Mouse (Mus musculus) heart, embryonic 13.5 days (tissue): ENCODE measurements around the gene E2f1. TPM values are rescaled to one million over a fixed set of nuclear protein-coding genes. Genes with fewer than 3 reads are reported as not detected.

ENCODE experiments used
- ATAC-seq: fragments of 200-750 bp; cut with Nextera tagmentation; 2 replicates; pipeline ENCODE4 v1.8.0; 2017; ENCODE audit warnings: moderate TSS enrichment; ENCODE audit not compliant: insufficient number of reproducible peaks, low FRiP score, low TSS enrichment; ENCODE audit errors: extremely low read depth
- H3K27ac ChIP-seq: fragments of 300-500 bp; sonication (generic); replicated peaks from 2 replicates; pipeline ENCODE4 v1.5.1; 2015; ENCODE audit warnings: moderate library complexity, mild to moderate bottlenecking, inconsistent platforms
- H3K27me3 ChIP-seq: fragments of 300-500 bp; sonication (generic); replicated peaks from 2 replicates; pipeline ENCODE4 v1.6.1; 2015; ENCODE audit warnings: mild to moderate bottlenecking, inconsistent platforms
- H3K36me3 ChIP-seq: fragments of 300-500 bp; sonication (generic); 2 replicates; pipeline ENCODE4 v1.6.1; 2015; ENCODE audit warnings: mild to moderate bottlenecking, inconsistent platforms
- H3K4me1 ChIP-seq: fragments of 300-500 bp; sonication (generic); 2 replicates; pipeline ENCODE4 v1.6.1; 2015; ENCODE audit warnings: inconsistent platforms
- H3K4me2 ChIP-seq: fragments of 300-500 bp; sonication (generic); 2 replicates; pipeline ENCODE4 v1.6.1; 2015; ENCODE audit warnings: inconsistent platforms, mild to moderate bottlenecking, moderate library complexity
- H3K4me3 ChIP-seq: fragments of 300-500 bp; sonication (generic); 2 replicates; pipeline ENCODE4 v1.5.1; 2015; ENCODE audit warnings: moderate library complexity, mild to moderate bottlenecking, inconsistent platforms
- H3K9ac ChIP-seq: fragments of 300-500 bp; sonication (generic); 2 replicates; pipeline ENCODE4 v1.6.1; 2015; ENCODE audit warnings: inconsistent platforms, mild to moderate bottlenecking, moderate library complexity
- H3K9me3 ChIP-seq: fragments of 300-500 bp; sonication (generic); 2 replicates; pipeline ENCODE4 v1.6.1; 2016; ENCODE audit warnings: inconsistent platforms
- WGBS: fragments of 180-500 bp; shearing (Covaris S2); methylation state at CpG from one replicate; pipeline ENCODE4 v1.1.7; 2015; ENCODE audit warnings: mixed read lengths; 5-methylcytosine and 5-hydroxymethylcytosine counted together
- polyA plus RNA-seq: library from polyadenylated mRNA; unstranded; fragments of >200 nt; fragmentation: Nextera tagmentation; extraction: Ambion mirVana; gene quantifications from 2 replicates; pipeline ENCODE4 v1.2.1, GENCODE M21; 2015

E2f1 gene
- polyA plus RNA-seq, 1 experiment from 2014 or later: 15.5 TPM

GRCm38 (mm10) chr2:154549127-154549885, 20.4 kb downstream of the E2f1 start:
- WGBS: 3% methylated on average over 48 of the region's 48 CpGs
- Histone ChIP-seq H3K4me2 (peak overlapping the region; percentile 92), H3K9me3 (no peaks in the 10 kb centered on the region), H3K4me1 (peaks cover 28% of the 10 kb centered on the region), H3K4me3 (peak overlapping the region; percentile 54), H3K36me3 (no peaks in the 10 kb centered on the region), H3K27ac (no peak overlapping the region), H3K27me3 (peaks cover 51% of the 10 kb centered on the region), H3K9ac (peak overlapping the region; percentile 74)
- peak; percentile 32; the same call in 1 of the 2 replicates for ATAC-seq

GRCm38 (mm10) chr2:154548688-154549087, 21.0 kb downstream of the E2f1 start:
- Histone ChIP-seq H3K4me2 (peak overlapping the region; percentile 92), H3K36me3 (no peaks in the 10 kb centered on the region), H3K27me3 (peaks cover 47% of the 10 kb centered on the region), H3K4me1 (peaks cover 28% of the 10 kb centered on the region), H3K9ac (no peak overlapping the region), H3K4me3 (no peak overlapping the region), H3K9me3 (no peaks in the 10 kb centered on the region), H3K27ac (no peak overlapping the region)
- ATAC-seq: no peak
- 47% methylated on average over 3 of the region's 3 CpGs for WGBS

GRCm38 (mm10) chr2:154546711-154547110, 23.0 kb downstream of the E2f1 start, which contains the start of gene 1700003F12Rik:
Gene 1700003F12Rik (plus strand): TSS chr2:154547085.
- Histone ChIP-seq H3K4me2 (no peak within 1 kb of the TSS), H3K36me3 (peaks cover 2% of the 10 kb centered on the region), H3K4me3 (no peak within 1 kb of the TSS), H3K9ac (no peak within 1 kb of the TSS), H3K27ac (no peak within 1 kb of the TSS), H3K27me3 (peaks cover 29% of the 10 kb centered on the region), H3K9me3 (no peaks in the 10 kb centered on the region), H3K4me1 (peaks cover 15% of the 10 kb centered on the region)
- no peak for ATAC-seq
- WGBS: 85% methylated on average over 10 of the region's 10 CpGs

GRCm38 (mm10) chr2:154543567-154544347, 25.9 kb downstream of the E2f1 start:
- Histone ChIP-seq H3K9ac (no peak overlapping the region), H3K4me2 (no peak overlapping the region), H3K36me3 (peaks cover 8% of the 10 kb centered on the region), H3K9me3 (no peaks in the 10 kb centered on the region), H3K4me1 (peaks cover 8% of the 10 kb centered on the region), H3K27ac (no peak overlapping the region), H3K27me3 (0 out of 2 replicates have a peak, but pooled peaks cover 2% of the 10 kb centered on the region), H3K4me3 (no peak overlapping the region)
- 75% methylated on average over 9 of the region's 9 CpGs for WGBS
- no peak for ATAC-seq

GRCm38 (mm10) chr2:154541630-154542029, 28.1 kb downstream of the E2f1 start:
- 76% methylated on average over 2 of the region's 2 CpGs for WGBS
- H3K4me1 ChIP-seq: peaks cover 16% of the 10 kb centered on the region
- H3K4me2 ChIP-seq: no peak overlapping the region
- H3K9ac ChIP-seq: no peak overlapping the region
- H3K36me3 ChIP-seq: peaks cover 24% of the 10 kb centered on the region
- H3K4me3 ChIP-seq: no peak overlapping the region
- H3K27ac ChIP-seq: no peak overlapping the region
- no peaks in the 10 kb centered on the region for H3K27me3 ChIP-seq
- ATAC-seq: no peak
- H3K9me3 ChIP-seq: no peaks in the 10 kb centered on the region

GRCm38 (mm10) chr2:154539720-154540119, 30.0 kb downstream of the E2f1 start:
- no peak for ATAC-seq
- H3K9ac ChIP-seq: no peak overlapping the region
- no peaks in the 10 kb centered on the region for H3K9me3 ChIP-seq
- WGBS: 83% methylated on average over 3 of the region's 3 CpGs
- H3K27me3 ChIP-seq: no peaks in the 10 kb centered on the region
- H3K36me3 ChIP-seq: peaks cover 42% of the 10 kb centered on the region
- H3K4me2 ChIP-seq: no peak overlapping the region
- H3K4me3 ChIP-seq: no peak overlapping the region
- no peak overlapping the region for H3K27ac ChIP-seq
- H3K4me1 ChIP-seq: peaks cover 22% of the 10 kb centered on the region

GRCm38 (mm10) chr2:154538710-154539109, 31.0 kb downstream of the E2f1 start:
- peaks cover 50% of the 10 kb centered on the region for H3K36me3 ChIP-seq
- no peak for ATAC-seq
- H3K4me3 ChIP-seq: no peak overlapping the region
- no peaks in the 10 kb centered on the region for H3K27me3 ChIP-seq
- 23% methylated on average over 3 of the region's 3 CpGs for WGBS
- H3K9ac ChIP-seq: 0 out of 2 replicates have a peak overlapping the region, but pooled peaks have one; percentile 21
- no peak overlapping the region for H3K4me2 ChIP-seq
- no peak overlapping the region; the same call in none of the 2 replicates for H3K27ac ChIP-seq
- peaks cover 28% of the 10 kb centered on the region for H3K4me1 ChIP-seq
- H3K9me3 ChIP-seq: no peaks in the 10 kb centered on the region

GRCm38 (mm10) chr2:154538310-154538709, 31.4 kb downstream of the E2f1 start:
- Histone ChIP-seq H3K4me3 (no peak overlapping the region), H3K4me1 (peaks cover 28% of the 10 kb centered on the region), H3K4me2 (no peak overlapping the region), H3K27ac (no peak overlapping the region; the same call in 1 of the 2 replicates), H3K36me3 (peaks cover 54% of the 10 kb centered on the region), H3K27me3 (no peaks in the 10 kb centered on the region), H3K9ac (0 out of 2 replicates have a peak overlapping the region, but pooled peaks have one; percentile 21), H3K9me3 (no peaks in the 10 kb centered on the region)
- 63% methylated on average over 2 of the region's 2 CpGs for WGBS
- ATAC-seq: no peak

- Histone ChIP-seq H3K27ac (no peak overlapping the region), H3K36me3 (peaks cover 76% of the 10 kb centered on the region), H3K27me3 (no peaks in the 10 kb centered on the region), H3K4me1 (peaks cover 28% of the 10 kb centered on the region), H3K4me3 (no peak overlapping the region), H3K4me2 (no peak overlapping the region), H3K9ac (no peak overlapping the region), H3K9me3 (no peaks in the 10 kb centered on the region)
- whole genome bisulfite sequencing: 61% methylated on average over 12 of the region's 12 CpGs
- ATAC-seq: no peak
Observed at GRCm38 (mm10) chr2:154534704-154535270, 34.9 kb downstream of the E2f1 start.

- no peak overlapping the region for H3K4me3 ChIP-seq
- no peak for ATAC-seq
- 65% methylated on average over 3 of the region's 3 CpGs for WGBS
- H3K9ac ChIP-seq: no peak overlapping the region
- H3K9me3 ChIP-seq: no peaks in the 10 kb centered on the region
- H3K4me2 ChIP-seq: no peak overlapping the region
- H3K4me1 ChIP-seq: peaks cover 13% of the 10 kb centered on the region
- H3K27ac ChIP-seq: no peak overlapping the region
- H3K27me3 ChIP-seq: no peaks in the 10 kb centered on the region
- peaks cover 91% of the 10 kb centered on the region for H3K36me3 ChIP-seq
Observed at GRCm38 (mm10) chr2:154532888-154533287, 36.8 kb downstream of the E2f1 start.

- Histone ChIP-seq H3K27me3 (no peaks in the 10 kb centered on the region), H3K9me3 (no peaks in the 10 kb centered on the region), H3K4me1 (peaks cover 6% of the 10 kb centered on the region), H3K27ac (no peak overlapping the region), H3K4me2 (no peak overlapping the region), H3K9ac (no peak overlapping the region), H3K4me3 (no peak overlapping the region), H3K36me3 (peaks cover 92% of the 10 kb centered on the region)
- 54% methylated on average over 3 of the region's 3 CpGs for WGBS
- ATAC-seq: no peak
Observed at GRCm38 (mm10) chr2:154526531-154526930, 43.2 kb downstream of the E2f1 start.
